Mouse (Mus musculus): ENCODE measurements at regions not wholly inside any gene's neighbourhood (a gene's known extent, or its start where the extent isn't known, plus 50 kb on each side); places are given as distances from the start of the nearest gene placed in this dataset.

- H3K9me3 ChIP-seq = no peaks in the 10 kb centered on the region
- WGBS = 92% methylated on average over 6 of the region's 6 CpGs
- no peak overlapping the region for H3K27ac ChIP-seq
- DNase-seq (ENCODE audit: extremely low spot score, low spot score) = no peak
- H3K27me3 ChIP-seq (ENCODE audit: poor library complexity, severe bottlenecking) = no peaks in the 10 kb centered on the region
- H3K4me3 ChIP-seq = no peak overlapping the region
- H3K36me3 ChIP-seq (replicated peaks) = no peaks in the 10 kb centered on the region
- peaks cover 15% of the 10 kb centered on the region for H3K4me1 ChIP-seq
Observed at GRCm38 (mm10) chr7:83061894-83062477, 194.9 kb downstream of the Mex3b start.

GRCm38 (mm10) chr7:83063559-83063958 is 196.4 kb downstream of the Mex3b start:
- peaks cover 15% of the 10 kb centered on the region for H3K4me1 ChIP-seq
- H3K9me3 ChIP-seq = no peaks in the 10 kb centered on the region
- H3K4me3 ChIP-seq = no peak overlapping the region
- 91% methylated on average over 3 of the region's 3 CpGs for WGBS
- H3K27ac ChIP-seq = no peak overlapping the region
- H3K27me3 ChIP-seq (ENCODE audit: poor library complexity, severe bottlenecking) = no peaks in the 10 kb centered on the region
- no peak for DNase-seq (ENCODE audit: extremely low spot score, low spot score)
- no peaks in the 10 kb centered on the region for H3K36me3 ChIP-seq (replicated peaks)

- 87% methylated on average over 3 of the region's 3 CpGs for WGBS
- Histone ChIP-seq H3K4me1 (peaks cover 13% of the 10 kb centered on the region), H3K27me3 (ENCODE audit: poor library complexity, severe bottlenecking) (no peaks in the 10 kb centered on the region), H3K27ac (no peak overlapping the region), H3K4me3 (no peak overlapping the region), H3K9me3 (no peaks in the 10 kb centered on the region), H3K36me3 (replicated peaks) (no peaks in the 10 kb centered on the region)
- no peak for DNase-seq (ENCODE audit: extremely low spot score, low spot score)
Observed at GRCm38 (mm10) chr7:83065341-83065740, 198.2 kb downstream of the Mex3b start.

GRCm38 (mm10) chr7:83074399-83074970 is 207.4 kb downstream of the Mex3b start:
- no peaks in the 10 kb centered on the region for H3K36me3 ChIP-seq (replicated peaks)
- WGBS = 92% methylated on average over 15 of the region's 15 CpGs
- H3K4me3 ChIP-seq = no peak overlapping the region
- peaks cover 27% of the 10 kb centered on the region for H3K4me1 ChIP-seq
- H3K9me3 ChIP-seq = no peaks in the 10 kb centered on the region
- no peak overlapping the region for H3K27ac ChIP-seq
- DNase-seq (ENCODE audit: extremely low spot score, low spot score) = no peak
- H3K27me3 ChIP-seq (ENCODE audit: poor library complexity, severe bottlenecking) = peaks cover 18% of the 10 kb centered on the region; the same call in 1 of the 2 replicates

- Histone ChIP-seq H3K4me3 (no peak overlapping the region), H3K4me1 (peaks cover 27% of the 10 kb centered on the region), H3K27ac (no peak overlapping the region), H3K36me3 (replicated peaks) (no peaks in the 10 kb centered on the region), H3K27me3 (ENCODE audit: poor library complexity, severe bottlenecking) (peaks cover 26% of the 10 kb centered on the region; the same call in 1 of the 2 replicates), H3K9me3 (no peaks in the 10 kb centered on the region)
- 88% methylated on average over 4 of the region's 4 CpGs for WGBS
- no peak for DNase-seq (ENCODE audit: extremely low spot score, low spot score)
Observed at GRCm38 (mm10) chr7:83075159-83075952, 208.2 kb downstream of the Mex3b start.

- peaks cover 32% of the 10 kb centered on the region; the same call in 1 of the 2 replicates for H3K27me3 ChIP-seq (ENCODE audit: poor library complexity, severe bottlenecking)
- H3K4me3 ChIP-seq = no peak overlapping the region
- peak overlapping the region; percentile 74 for H3K27ac ChIP-seq
- peak; percentile 46 for DNase-seq (ENCODE audit: extremely low spot score, low spot score)
- H3K36me3 ChIP-seq (replicated peaks) = no peaks in the 10 kb centered on the region
- 55% methylated on average over 11 of the region's 11 CpGs for WGBS
- peaks cover 27% of the 10 kb centered on the region for H3K4me1 ChIP-seq
- no peaks in the 10 kb centered on the region for H3K9me3 ChIP-seq
Observed at GRCm38 (mm10) chr7:83077035-83077918, 210.1 kb downstream of the Mex3b start.

- DNase-seq (ENCODE audit: extremely low spot score, low spot score) = no peak
- Histone ChIP-seq H3K27ac (peak overlapping the region; percentile 74), H3K4me3 (no peak overlapping the region), H3K36me3 (replicated peaks) (no peaks in the 10 kb centered on the region), H3K4me1 (peaks cover 27% of the 10 kb centered on the region), H3K9me3 (no peaks in the 10 kb centered on the region), H3K27me3 (ENCODE audit: poor library complexity, severe bottlenecking) (peaks cover 32% of the 10 kb centered on the region; the same call in 1 of the 2 replicates)
- 9% methylated on average over 4 of the region's 4 CpGs for WGBS
Observed at GRCm38 (mm10) chr7:83077919-83078265, 210.8 kb downstream of the Mex3b start.

GRCm38 (mm10) chr7:83078695-83079094 is 211.6 kb downstream of the Mex3b start:
- H3K27ac ChIP-seq = no peak overlapping the region
- H3K4me1 ChIP-seq = peaks cover 27% of the 10 kb centered on the region
- WGBS = 82% methylated on average over 4 of the region's 4 CpGs
- H3K9me3 ChIP-seq = no peaks in the 10 kb centered on the region
- DNase-seq (ENCODE audit: extremely low spot score, low spot score) = no peak
- H3K4me3 ChIP-seq = no peak overlapping the region
- peaks cover 32% of the 10 kb centered on the region; the same call in 1 of the 2 replicates for H3K27me3 ChIP-seq (ENCODE audit: poor library complexity, severe bottlenecking)
- H3K36me3 ChIP-seq (replicated peaks) = no peaks in the 10 kb centered on the region

GRCm38 (mm10) chr7:83079842-83080241 is 212.7 kb downstream of the Mex3b start:
- WGBS = 80% methylated on average over 1 of the region's 1 CpGs
- H3K4me1 ChIP-seq = peaks cover 31% of the 10 kb centered on the region
- no peaks in the 10 kb centered on the region for H3K9me3 ChIP-seq
- no peak for DNase-seq (ENCODE audit: extremely low spot score, low spot score)
- peaks cover 32% of the 10 kb centered on the region; the same call in 1 of the 2 replicates for H3K27me3 ChIP-seq (ENCODE audit: poor library complexity, severe bottlenecking)
- H3K36me3 ChIP-seq (replicated peaks) = no peaks in the 10 kb centered on the region
- no peak overlapping the region for H3K4me3 ChIP-seq
- H3K27ac ChIP-seq = no peak overlapping the region

GRCm38 (mm10) chr7:83084496-83085082 is 217.5 kb downstream of the Mex3b start:
- WGBS = 84% methylated on average over 6 of the region's 6 CpGs

GRCm38 (mm10) chr7:83085547-83086158 is 218.5 kb downstream of the Mex3b start:
- no peak overlapping the region for H3K4me3 ChIP-seq
- peaks cover 30% of the 10 kb centered on the region for H3K4me1 ChIP-seq
- DNase-seq (ENCODE audit: extremely low spot score, low spot score) = no peak
- H3K27ac ChIP-seq = 0 out of 2 replicates have a peak overlapping the region, but pooled peaks have one; percentile 20
- H3K36me3 ChIP-seq (replicated peaks) = no peaks in the 10 kb centered on the region
- 81% methylated on average over 4 of the region's 4 CpGs for WGBS
- no peaks in the 10 kb centered on the region for H3K9me3 ChIP-seq
- peaks cover 9% of the 10 kb centered on the region for H3K27me3 ChIP-seq (ENCODE audit: poor library complexity, severe bottlenecking)

More at GRCm38 (mm10) chr7:83084496-83085082, 217.5 kb downstream of the Mex3b start:
- H3K4me3 ChIP-seq = no peak overlapping the region
- no peak overlapping the region for H3K27ac ChIP-seq
- no peaks in the 10 kb centered on the region for H3K36me3 ChIP-seq (replicated peaks)
- no peak for DNase-seq (ENCODE audit: extremely low spot score, low spot score)
- H3K27me3 ChIP-seq (ENCODE audit: poor library complexity, severe bottlenecking) = peaks cover 15% of the 10 kb centered on the region
- peaks cover 25% of the 10 kb centered on the region for H3K4me1 ChIP-seq
- no peaks in the 10 kb centered on the region for H3K9me3 ChIP-seq

- Histone ChIP-seq H3K36me3 (replicated peaks) (no peaks in the 10 kb centered on the region), H3K27ac (no peak overlapping the region), H3K9me3 (no peaks in the 10 kb centered on the region), H3K27me3 (ENCODE audit: poor library complexity, severe bottlenecking) (peaks cover 3% of the 10 kb centered on the region), H3K4me3 (no peak overlapping the region), H3K4me1 (peaks cover 30% of the 10 kb centered on the region)
- DNase-seq (ENCODE audit: extremely low spot score, low spot score) = no peak
- 89% methylated on average over 4 of the region's 4 CpGs for WGBS
Observed at GRCm38 (mm10) chr7:83087408-83087807, 220.3 kb downstream of the Mex3b start.

All from forebrain, embryonic 10.5 days (tissue).